Mouse (Mus musculus) small intestine, adult 2 months (tissue): ENCODE data around the gene Shf.

Experiments used
- CTCF ChIP-seq: fragments of 200-500 bp; IDR thresholded peaks from 2 replicates; pipeline ENCODE4 v1.5.1; 2012; ENCODE audit warnings: low read depth, mild to moderate bottlenecking, control low read depth, inconsistent platforms, low read length, moderate library complexity, mixed read lengths; ENCODE audit not compliant: insufficient replicate concordance, insufficient read length; ENCODE audit errors: extremely low read depth
- POLR2A ChIP-seq: fragments of 200-500 bp; IDR thresholded peaks from 2 replicates; pipeline ENCODE4 v1.6.1; 2012; ENCODE audit warnings: low read depth, mild to moderate bottlenecking, control low read depth, inconsistent platforms, low read length, moderate library complexity

DNA sequence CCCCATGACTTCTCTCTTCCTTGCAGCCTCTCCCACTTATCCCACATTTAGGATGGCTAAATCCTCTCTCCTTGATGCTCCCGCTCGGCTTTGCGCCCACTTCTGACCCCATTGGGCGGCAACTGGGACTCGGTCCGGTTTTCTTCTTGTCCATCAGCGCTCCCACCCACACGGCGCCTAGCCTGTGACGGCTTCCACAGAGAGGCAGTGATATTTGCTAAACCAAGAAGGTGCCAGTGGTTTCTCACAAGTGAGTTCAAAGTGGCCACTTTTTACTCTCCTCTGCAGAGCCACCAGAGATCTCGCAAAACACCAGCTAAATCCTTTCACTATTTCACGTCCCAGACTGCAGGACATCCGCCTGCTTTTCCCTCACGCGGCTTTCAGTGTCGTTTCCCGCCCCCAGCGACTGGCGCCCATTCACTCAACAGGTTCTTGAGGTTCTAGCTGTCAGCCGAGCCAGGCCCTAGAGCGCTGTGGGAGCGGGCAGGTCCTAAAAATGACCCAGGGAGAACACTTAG is 7.1 kb upstream of the Shf start:
- TF ChIP-seq POLR2A (no peak), CTCF (no peak)
